Mouse (Mus musculus): ENCODE results near the gene Plekhg6.

The Plekhg6 gene

GRCm38 (mm10) chr6:125330626-125331326, 49.8 kb downstream of the Plekhg6 start:
- in situ Hi-C loops (cut with MseI, MboI) = loop anchor here in 1 of 2 experiments (5.0 kb wide), 1 partner anchor 37 kb away; no protein-coding TSS in a partner anchor

GRCm38 (mm10) chr6:125328243-125328642, 52.4 kb downstream of the Plekhg6 start:
- in situ Hi-C loops (cut with MseI, MboI) = no loop called here

- in situ Hi-C loops (cut with MseI, MboI) = no loop called here
Observed at GRCm38 (mm10) chr6:125325337-125325736, 55.3 kb downstream of the Plekhg6 start.

- in situ Hi-C loops (cut with MseI, MboI) = no loop called here
Observed at GRCm38 (mm10) chr6:125323547-125323946, 57.0 kb downstream of the Plekhg6 start.

GRCm38 (mm10) chr6:125322794-125323193, 57.8 kb downstream of the Plekhg6 start:
- in situ Hi-C loops (cut with MseI, MboI) = no loop called here

- in situ Hi-C loops (cut with MseI, MboI) = no loop called here
Observed at GRCm38 (mm10) chr6:125321114-125321855, 59.3 kb downstream of the Plekhg6 start.

- in situ Hi-C loops (cut with MseI, MboI) = no loop called here
Observed at GRCm38 (mm10) chr6:125320323-125320722, 60.3 kb downstream of the Plekhg6 start, which contains the start of gene Scnn1a. Gene Scnn1a, plus strand, starts transcription at chr6:125320659.

GRCm38 (mm10) chr6:125319919-125320296, 60.7 kb downstream of the Plekhg6 start:
- in situ Hi-C loops (cut with MseI, MboI) = no loop called here

- in situ Hi-C loops (cut with MseI, MboI) = no loop called here
Observed at GRCm38 (mm10) chr6:125318981-125319918, 61.3 kb downstream of the Plekhg6 start.

GRCm38 (mm10) chr6:125317077-125317476, 63.5 kb downstream of the Plekhg6 start:
- in situ Hi-C loops (cut with MseI, MboI) = no loop called here

GRCm38 (mm10) chr6:125314746-125315145, 65.8 kb downstream of the Plekhg6 start:
- in situ Hi-C loops (cut with MseI, MboI) = no loop called here

- in situ Hi-C loops (cut with MseI, MboI) = no loop called here
Observed at GRCm38 (mm10) chr6:125314231-125314563, 66.4 kb downstream of the Plekhg6 start.

- in situ Hi-C loops (cut with MseI, MboI) = no loop called here
Observed at GRCm38 (mm10) chr6:125313546-125314230, 66.9 kb downstream of the Plekhg6 start, which contains the start of gene Ltbr. Gene Ltbr, minus strand, starts transcription at chr6:125313885.

Data from mouse trophoblast stem cell (cell line).